Mouse (Mus musculus) hindbrain, embryonic 12.5 days (tissue): ENCODE results near the gene Gm9803. TPM values are rescaled to one million over a fixed set of nuclear protein-coding genes. Genes with fewer than 3 reads are reported as not detected.
"Not testable (repeated sequence)": the region's sequence is repeated elsewhere in the genome, so short reads cannot be mapped to it uniquely, and the experiment has no call there.

Source experiments
- ATAC-seq: fragments of 200-750 bp; cut with Nextera tagmentation; 2 replicates; pipeline ENCODE4 v1.8.0; 2017; ENCODE audit warnings: moderate TSS enrichment; ENCODE audit not compliant: low FRiP score
- H3K27ac ChIP-seq: fragments of 300-500 bp; sonication (generic); 2 replicates; pipeline ENCODE4 v1.5.1; 2016; ENCODE audit warnings: mild to moderate bottlenecking
- H3K27me3 ChIP-seq: fragments of 300-500 bp; sonication (generic); 2 replicates; pipeline ENCODE4 v1.6.1; 2016; ENCODE audit warnings: mild to moderate bottlenecking
- H3K36me3 ChIP-seq: fragments of 300-500 bp; sonication (generic); 2 replicates; pipeline ENCODE4 v1.6.1; 2016; ENCODE audit warnings: mild to moderate bottlenecking
- H3K4me1 ChIP-seq: fragments of 300-500 bp; sonication (generic); 2 replicates; pipeline ENCODE4 v1.6.1; 2016
- H3K4me2 ChIP-seq: fragments of 300-500 bp; sonication (generic); replicated peaks from 2 replicates; pipeline ENCODE4 v1.6.1; 2016; ENCODE audit warnings: mild to moderate bottlenecking
- H3K4me3 ChIP-seq: fragments of 300-500 bp; sonication (generic); 2 replicates; pipeline ENCODE4 v1.5.1; 2016; ENCODE audit warnings: mild to moderate bottlenecking
- H3K9ac ChIP-seq: fragments of 300-500 bp; sonication (generic); 2 replicates; pipeline ENCODE4 v1.6.1; 2016; ENCODE audit warnings: mild to moderate bottlenecking, moderate library complexity
- H3K9me3 ChIP-seq: fragments of 300-500 bp; sonication (generic); replicated peaks from 2 replicates; pipeline ENCODE4 v1.6.1; 2016; ENCODE audit warnings: mild to moderate bottlenecking
- WGBS: fragments of 180-500 bp; shearing (Covaris S2); methylation state at CpG from one replicate; pipeline ENCODE4 v1.1.7; 2016; 5-methylcytosine and 5-hydroxymethylcytosine counted together
- polyA plus RNA-seq: library from polyadenylated mRNA; unstranded; fragments of >200 nt; fragmentation: Nextera tagmentation; extraction: Ambion mirVana; gene quantifications from 2 replicates; pipeline ENCODE4 v1.2.1, GENCODE M21; 2016

Gm9803 gene
- polyA plus RNA-seq = 10.1 and 22.2 TPM in 2 replicates

- not testable (repeated sequence) for H3K4me3 ChIP-seq, H3K27ac ChIP-seq, H3K9ac ChIP-seq, H3K4me2 ChIP-seq, ATAC-seq, H3K9me3 ChIP-seq, H3K27me3 ChIP-seq
- H3K36me3 ChIP-seq = peaks cover 14% of the 10 kb centered on the region; the same call in 1 of the 2 replicates
- H3K4me1 ChIP-seq = peaks cover 12% of the 10 kb centered on the region
- WGBS = 94% methylated on average over 10 of the region's 10 CpGs
Measured at GRCm38 (mm10) chr10:43523931-43524330, at the start of gene Gm9803. Gene Gm9803, plus strand, starts transcription at chr10:43524084.

DNA sequence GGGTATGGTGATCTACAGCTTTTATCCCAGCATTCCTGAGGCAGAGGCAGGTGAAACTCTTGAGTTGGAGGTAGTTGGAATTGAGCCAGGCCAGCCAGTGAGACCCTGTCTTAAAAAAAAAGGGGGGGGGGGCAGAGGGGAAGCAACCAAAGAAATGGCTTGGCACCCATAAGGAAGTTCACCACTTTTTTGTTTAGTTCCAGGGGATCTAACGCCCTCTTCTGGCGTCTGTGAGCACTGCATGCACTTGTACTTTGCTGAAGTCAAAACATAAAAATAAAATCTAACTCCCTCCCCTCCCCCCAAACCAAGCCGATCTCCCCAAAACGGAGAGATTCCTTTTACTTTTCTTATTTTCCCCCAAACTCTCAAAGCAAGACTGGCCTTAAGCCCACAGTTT is 48.5 kb upstream of the Gm9803 start:
- H3K4me2 ChIP-seq = no peak overlapping the region
- H3K4me1 ChIP-seq = peaks cover 14% of the 10 kb centered on the region
- H3K27ac ChIP-seq = no peak overlapping the region
- no peaks in the 10 kb centered on the region for H3K9me3 ChIP-seq
- H3K9ac ChIP-seq = no peak overlapping the region
- ATAC-seq = no peak
- whole genome bisulfite sequencing = 58% methylated on average over 4 of the region's 4 CpGs
- H3K4me3 ChIP-seq = no peak overlapping the region
- no peaks in the 10 kb centered on the region for H3K36me3 ChIP-seq
- H3K27me3 ChIP-seq = no peaks in the 10 kb centered on the region

- Histone ChIP-seq H3K27ac (peak overlapping the region; percentile 99), H3K27me3 (no peaks in the 10 kb centered on the region), H3K36me3 (no peaks in the 10 kb centered on the region), H3K4me3 (peak overlapping the region; percentile 73), H3K9ac (peak overlapping the region; percentile 95), H3K4me1 (peaks cover 34% of the 10 kb centered on the region), H3K9me3 (no peaks in the 10 kb centered on the region), H3K4me2 (peak overlapping the region; percentile 82)
- no peak for ATAC-seq
- WGBS = 3% methylated on average over 9 of the region's 9 CpGs
Measured at GRCm38 (mm10) chr10:43477459-43477858, 46.4 kb upstream of the Gm9803 start.

- peak overlapping the region; percentile 99 for H3K27ac ChIP-seq
- H3K4me3 ChIP-seq = peak overlapping the region; percentile 73
- ATAC-seq = peak; percentile 60
- under 1% methylated on average over 42 of the region's 42 CpGs for WGBS
- H3K4me2 ChIP-seq = peak overlapping the region; percentile 82
- H3K27me3 ChIP-seq = no peaks in the 10 kb centered on the region
- H3K9ac ChIP-seq = peak overlapping the region; percentile 95
- H3K9me3 ChIP-seq = no peaks in the 10 kb centered on the region
- no peaks in the 10 kb centered on the region for H3K36me3 ChIP-seq
- peaks cover 38% of the 10 kb centered on the region for H3K4me1 ChIP-seq
Measured at GRCm38 (mm10) chr10:43477865-43478681, 45.8 kb upstream of the Gm9803 start.

- ATAC-seq = peak; percentile 72
- Histone ChIP-seq H3K27me3 (no peaks in the 10 kb centered on the region), H3K4me3 (peak within 1 kb of the TSS; percentile 73), H3K9ac (peak within 1 kb of the TSS; percentile 95), H3K4me2 (peak within 1 kb of the TSS; percentile 82), H3K4me1 (peaks cover 45% of the 10 kb centered on the region), H3K27ac (peak within 1 kb of the TSS; percentile 99), H3K36me3 (no peaks in the 10 kb centered on the region), H3K9me3 (no peaks in the 10 kb centered on the region)
- under 1% methylated on average over 56 of the region's 101 CpGs for WGBS
Measured at GRCm38 (mm10) chr10:43478751-43479435, 45.0 kb upstream of the Gm9803 start, which contains the start of gene Bend3. Gene Bend3, plus strand, starts transcription at chr10:43478831.

GRCm38 (mm10) chr10:43479436-43480157 is 44.3 kb upstream of the Gm9803 start:
- peak overlapping the region; percentile 99 for H3K27ac ChIP-seq
- ATAC-seq = peak; percentile 79
- peak overlapping the region; percentile 82 for H3K4me2 ChIP-seq
- peak overlapping the region; percentile 95 for H3K9ac ChIP-seq
- H3K27me3 ChIP-seq = no peaks in the 10 kb centered on the region
- H3K36me3 ChIP-seq = no peaks in the 10 kb centered on the region
- H3K9me3 ChIP-seq = no peaks in the 10 kb centered on the region
- H3K4me1 ChIP-seq = peaks cover 45% of the 10 kb centered on the region
- peak overlapping the region; percentile 73 for H3K4me3 ChIP-seq
- under 1% methylated on average over 74 of the region's 103 CpGs for WGBS

DNA sequence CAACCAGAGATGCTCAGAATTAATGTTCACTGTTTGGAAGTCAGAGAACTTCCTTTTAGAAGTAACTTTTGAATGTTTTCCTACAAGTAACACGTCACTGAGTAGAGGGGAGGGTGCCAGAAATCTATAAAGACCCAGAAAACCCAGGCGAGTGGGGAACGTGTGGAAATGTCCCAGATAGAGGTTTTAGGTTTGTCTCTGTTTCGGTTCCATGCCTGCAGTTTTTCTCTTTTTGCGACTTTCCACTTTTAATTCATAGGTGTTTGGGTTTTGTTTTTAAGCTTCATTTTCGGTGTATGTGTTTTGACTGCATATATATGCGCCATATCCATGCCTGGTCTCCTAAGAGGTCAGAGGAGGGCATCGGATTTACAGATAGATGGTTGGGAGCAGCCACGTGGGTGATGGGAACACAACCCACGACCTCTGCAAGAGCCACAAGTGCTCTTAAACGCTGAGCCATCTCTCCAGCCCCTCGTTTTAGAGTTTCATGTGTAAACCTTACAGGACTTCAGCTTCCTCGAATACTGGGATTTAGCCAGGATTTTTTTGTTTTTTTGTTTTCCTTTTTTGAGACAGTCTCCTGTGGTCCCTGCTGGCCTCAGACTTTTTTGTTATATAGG is 43.5 kb upstream of the Gm9803 start:
- no peak for ATAC-seq
- peak overlapping the region; percentile 82 for H3K4me2 ChIP-seq

DNA sequence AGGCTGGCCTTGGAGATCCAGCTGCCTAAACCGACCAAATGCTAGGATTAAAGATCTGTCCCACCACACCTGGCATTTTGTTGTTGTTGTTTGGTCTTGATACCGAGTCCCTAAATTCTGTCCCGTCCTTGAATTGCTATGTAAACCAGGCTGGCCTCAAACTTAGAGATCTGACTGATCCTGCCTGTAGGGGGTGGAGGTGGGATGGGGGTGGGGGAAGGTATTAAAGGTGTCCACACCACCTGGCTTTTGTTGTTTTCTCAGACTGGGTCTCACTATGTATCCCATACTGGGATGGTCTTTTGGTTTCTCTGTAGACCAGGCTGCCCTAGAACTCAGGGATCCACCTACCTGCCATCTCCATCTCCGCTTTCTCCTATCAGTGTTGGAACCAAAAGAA is 42.7 kb upstream of the Gm9803 start:
- no peak overlapping the region for H3K27ac ChIP-seq
- H3K36me3 ChIP-seq = no peaks in the 10 kb centered on the region
- WGBS = 40% methylated on average over 4 of the region's 4 CpGs
- peak overlapping the region; percentile 82 for H3K4me2 ChIP-seq
- no peaks in the 10 kb centered on the region for H3K27me3 ChIP-seq
- no peak overlapping the region for H3K9ac ChIP-seq
- peaks cover 45% of the 10 kb centered on the region for H3K4me1 ChIP-seq
- H3K9me3 ChIP-seq = no peaks in the 10 kb centered on the region
- ATAC-seq = no peak
- no peak overlapping the region for H3K4me3 ChIP-seq

More for the DNA sequence above, 43.5 kb upstream of the Gm9803 start:
- Histone ChIP-seq H3K27me3 (no peaks in the 10 kb centered on the region), H3K36me3 (no peaks in the 10 kb centered on the region), H3K4me3 (peak overlapping the region; percentile 73), H3K4me1 (peaks cover 45% of the 10 kb centered on the region), H3K27ac (peak overlapping the region; percentile 99; the same call in 1 of the 2 replicates), H3K9ac (peak overlapping the region; percentile 95), H3K9me3 (no peaks in the 10 kb centered on the region)
- 5% methylated on average over 13 of the region's 13 CpGs for WGBS

DNA sequence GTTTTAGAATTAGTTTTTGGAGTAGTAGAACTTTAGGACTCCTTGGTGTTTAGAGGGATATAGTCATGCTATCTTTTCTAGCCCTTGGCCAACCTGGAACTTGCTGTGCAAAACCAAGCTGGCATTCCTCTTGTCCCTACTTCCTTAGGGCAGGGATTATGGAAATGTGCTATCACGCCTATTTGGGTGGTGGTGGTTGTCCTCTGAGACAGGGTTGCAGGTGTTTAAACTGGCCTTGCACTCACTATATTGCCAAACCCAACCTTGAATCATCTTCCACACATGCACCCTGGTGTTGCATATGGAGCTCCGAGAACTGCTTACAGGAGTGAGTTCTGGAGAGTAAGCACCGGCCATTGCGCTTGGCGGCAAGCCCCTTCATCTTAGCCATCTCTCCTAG is 41.9 kb upstream of the Gm9803 start:
- Histone ChIP-seq H3K36me3 (no peaks in the 10 kb centered on the region), H3K4me3 (no peak overlapping the region), H3K4me1 (peaks cover 44% of the 10 kb centered on the region), H3K9me3 (no peaks in the 10 kb centered on the region), H3K27ac (no peak overlapping the region), H3K4me2 (no peak overlapping the region), H3K27me3 (no peaks in the 10 kb centered on the region), H3K9ac (no peak overlapping the region)
- no peak for ATAC-seq
- WGBS = 86% methylated on average over 5 of the region's 5 CpGs

- 44% methylated on average over 9 of the region's 9 CpGs for WGBS
- Histone ChIP-seq H3K27me3 (no peaks in the 10 kb centered on the region), H3K4me3 (no peak overlapping the region), H3K9ac (peak overlapping the region; percentile 8; the same call in 1 of the 2 replicates), H3K36me3 (no peaks in the 10 kb centered on the region), H3K4me1 (peaks cover 37% of the 10 kb centered on the region), H3K9me3 (no peaks in the 10 kb centered on the region), H3K4me2 (no peak overlapping the region; the same call in 1 of the 2 replicates), H3K27ac (peak overlapping the region; percentile 67)
- no peak for ATAC-seq
Measured at GRCm38 (mm10) chr10:43483426-43483995, 40.4 kb upstream of the Gm9803 start.

DNA sequence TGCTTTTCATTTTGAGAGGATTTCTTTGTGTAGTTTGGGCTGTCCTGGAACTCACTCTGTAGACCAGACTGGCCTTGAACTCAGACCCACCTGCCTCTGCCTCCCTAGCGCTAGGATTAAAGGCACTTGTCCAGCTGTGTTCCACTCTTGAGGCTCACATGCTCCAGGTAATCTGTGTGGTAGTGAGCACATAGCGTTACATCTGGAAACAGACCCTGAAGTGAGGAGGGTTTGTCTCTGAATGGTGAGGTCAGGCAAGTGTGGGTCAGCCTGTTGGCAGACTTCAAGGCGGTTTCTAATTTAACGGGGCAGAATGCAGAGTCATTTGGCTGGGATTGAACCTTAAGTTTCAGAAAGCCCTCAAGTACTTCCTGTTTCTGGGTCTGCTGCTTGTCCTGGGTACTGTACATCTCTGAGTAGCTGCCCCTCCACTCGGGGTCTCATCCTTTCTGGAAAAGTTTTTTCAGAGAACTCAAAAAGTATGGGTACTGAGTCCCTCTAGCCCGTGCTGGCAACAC is 38.1 kb upstream of the Gm9803 start:
- Histone ChIP-seq H3K36me3 (no peaks in the 10 kb centered on the region), H3K4me2 (no peak overlapping the region), H3K4me3 (no peak overlapping the region), H3K27ac (no peak overlapping the region), H3K27me3 (no peaks in the 10 kb centered on the region), H3K9ac (no peak overlapping the region), H3K9me3 (no peaks in the 10 kb centered on the region), H3K4me1 (peaks cover 44% of the 10 kb centered on the region)
- ATAC-seq = no peak
- 95% methylated on average over 6 of the region's 6 CpGs for WGBS
